Mouse (Mus musculus) liver, embryonic 14.5 days (tissue): ENCODE data around the gene Dclk2.

Source experiments
- CTCF ChIP-seq: IDR thresholded peaks from 2 replicates; pipeline ENCODE4 v1.5.1; 2016; ENCODE audit warnings: antibody characterized with exemption, low read depth, control low read depth
- EP300 ChIP-seq: IDR thresholded peaks from 2 replicates; pipeline ENCODE4 v1.6.1; 2016; ENCODE audit warnings: antibody characterized with exemption, low read depth

DNA sequence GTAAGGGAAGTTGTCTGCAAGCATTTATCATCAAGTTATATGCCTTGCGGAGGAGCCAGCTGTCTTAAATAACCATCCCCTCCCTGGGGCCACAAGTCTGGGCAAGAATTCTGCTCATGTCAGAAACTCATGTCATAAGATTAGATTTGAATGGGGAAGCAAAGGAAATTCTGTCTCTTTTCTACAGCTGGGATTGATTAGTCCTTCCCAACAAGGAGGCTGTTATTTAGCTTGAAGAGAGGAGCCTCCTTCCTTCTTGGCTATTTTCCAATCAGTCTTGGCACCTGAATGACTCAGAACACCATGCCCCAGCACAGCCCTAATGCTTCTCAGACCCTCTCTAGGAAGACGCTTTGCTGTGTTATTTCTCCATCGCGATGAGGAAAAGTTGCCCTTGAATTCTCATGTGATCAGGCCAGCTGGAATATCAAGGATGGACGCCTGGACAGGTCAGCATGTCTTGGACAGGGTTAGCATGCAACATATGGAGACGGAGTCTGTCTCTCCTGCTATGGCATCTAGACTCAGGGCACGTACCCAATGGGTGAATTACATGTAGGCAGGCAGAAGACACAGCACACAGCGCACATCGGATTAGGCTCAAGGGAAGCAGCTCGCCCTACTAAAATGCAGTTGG lies 70.1 kb downstream of the Dclk2 start:
- no peak for TF ChIP-seq CTCF
- TF ChIP-seq EP300 = no peak
